Mouse (Mus musculus) spleen, postnatal 14 days (tissue): Measurements from ENCODE around the gene Gpr85.

ENCODE experiments used
- DNase-seq, 2 experiments: peaks; one replicate each; pipeline ENCODE4 v3.0.0; 2021 to 2022; ENCODE audit warnings: low spot score in 2 of 2

Gene Gpr85

DNA sequence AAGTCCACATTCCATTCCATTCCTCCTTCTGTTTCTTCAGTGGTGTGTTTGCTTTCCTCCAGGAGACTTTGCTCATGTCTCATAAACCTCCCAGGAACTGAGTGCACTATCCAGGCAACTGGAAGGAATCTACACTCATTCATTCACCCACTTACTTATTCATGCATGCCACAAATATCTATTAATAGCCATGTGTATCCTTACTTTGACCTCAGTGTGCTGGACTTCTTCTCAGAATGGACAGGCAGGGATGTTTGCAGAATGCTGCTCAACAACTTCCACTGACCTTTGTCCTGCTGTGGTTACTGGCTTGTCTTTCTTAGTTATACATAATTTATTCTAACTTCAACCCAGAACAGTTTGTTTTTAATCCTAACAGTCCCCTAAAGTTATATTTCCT, 23.1 kb downstream of the Gpr85 start:
- DNase-seq, result no peak

- no peak for DNase-seq
Observed at GRCm38 (mm10) chr6:13812157-13812556, 27.6 kb downstream of the Gpr85 start.

DNA sequence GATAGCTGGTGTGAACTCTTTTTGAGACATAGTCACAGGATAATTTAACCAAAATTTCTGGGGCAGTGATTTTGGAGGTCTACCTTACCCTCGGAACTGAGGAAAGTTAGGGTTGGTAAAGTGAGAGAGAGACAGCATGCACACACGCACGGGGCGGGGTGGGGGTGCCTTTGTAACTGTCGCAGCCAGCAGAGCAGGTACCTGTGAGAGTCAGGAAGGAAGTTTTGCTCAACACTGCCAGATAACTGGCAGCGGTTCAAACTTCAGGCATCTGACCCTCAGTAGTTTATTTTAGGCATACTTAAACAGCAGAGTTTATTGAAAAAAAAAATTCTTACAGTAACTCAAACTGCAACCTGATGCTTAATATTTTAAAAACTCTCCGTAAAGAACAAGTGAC, 39.7 kb downstream of the Gpr85 start:
- no peak for DNase-seq

DNA sequence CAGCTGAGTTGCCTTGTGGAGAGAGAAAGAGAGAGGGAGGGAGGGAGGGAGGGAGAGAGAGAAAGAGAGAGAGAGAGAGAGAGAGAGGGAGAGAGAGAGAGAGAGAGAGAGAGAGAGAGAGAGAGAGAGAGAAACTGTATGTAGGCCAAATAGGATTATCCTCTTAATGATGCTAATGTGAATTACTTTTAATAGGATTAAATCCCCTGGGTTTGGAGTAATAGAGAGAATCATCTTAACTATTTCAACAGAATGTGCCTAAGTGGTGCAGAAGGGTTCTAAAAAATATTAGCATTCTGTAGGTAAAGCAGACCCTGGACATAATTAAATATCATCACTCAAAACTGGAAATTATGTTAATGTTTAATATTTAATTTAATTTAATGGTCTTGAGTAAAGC, 42.4 kb downstream of the Gpr85 start:
- DNase-seq, result no peak
